Comparison of ENCODE assay signal across 17 mouse cellular contexts in the genomic region with DNA sequence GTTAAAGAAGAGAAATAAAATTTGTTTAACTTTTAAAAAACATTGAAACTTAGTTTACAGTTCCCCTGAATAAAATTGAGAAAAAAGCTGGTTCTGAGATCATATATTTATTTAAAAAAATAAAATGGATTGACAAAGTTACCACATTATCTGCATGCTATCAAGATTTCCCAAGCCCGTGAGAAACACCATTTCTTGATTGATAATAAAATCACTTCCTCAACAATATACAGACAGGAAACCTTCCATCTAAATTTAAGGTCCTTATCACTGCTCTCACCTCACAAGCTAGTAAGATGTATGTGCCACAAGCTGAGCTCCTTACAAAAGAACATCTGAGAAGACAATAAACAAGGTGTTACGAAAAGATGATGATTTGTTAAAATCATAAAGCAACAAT. TPM values are rescaled to one million over a fixed set of nuclear protein-coding genes. Genes with fewer than 3 reads are reported as not detected.
DNase-seq lines count a peak whose midpoint lies in the region; TF ChIP-seq lines count a peak whose summit lies in the region.
"Had no signal": no experiment of that assay in that cellular context is flagged by ENCODE, and none has a peak within 500 bp of the region (broad histone marks: within the 10 kb centered on the region; RNA-seq: fewer than 3 reads in every experiment).

No protein-coding gene starts in this region.

- TF ChIP-seq POLR2A in MEL (IDR thresholded peaks at IDR 0.05; ENCODE audit: control insufficient read depth in 1 of 2, insufficient read depth in 1 of 2, low read depth in 1 of 2, low read length in 2 of 2, poor library complexity in 1 of 2) = no peak

- H3K9ac ChIP-seq in MEL (ENCODE audit: control insufficient read depth, low read depth, low read length, poor library complexity, severe bottlenecking) = no peak overlapping the region

- no peaks in the 10 kb centered on the region for H3K9me3 ChIP-seq in MEL (replicated peaks; ENCODE audit: insufficient read depth, low read length)
- H3K9me3 ChIP-seq: G1E had no signal

- H3K27ac ChIP-seq in MEL (ENCODE audit: control insufficient read depth, low read depth, low read length) = no peak overlapping the region

- 0 out of 4 replicates have a peak, but pooled peaks cover 0 to 2% of the 10 kb centered on the region in 2 experiments for H3K4me1 ChIP-seq in MEL (ENCODE audit: control insufficient read depth in 1 of 2, insufficient read depth in 2 of 2, low read length in 2 of 2)

- DNase-seq in MEL (ENCODE audit: low read depth, low spot score) = no peak
- DNase-seq in urinary bladder, adult 2 months (ENCODE audit: low spot score) = no peak
- DNase-seq: adrenal gland, adult 2 months; adrenal gland, adult 8-10 months; adrenal gland, postnatal 10 days; adrenal gland, postnatal 14 days; adrenal gland, postnatal 25 days; adrenal gland, postnatal 36 days; B cell, adult 2 months; cerebellum, adult 11 months; cerebellum, adult 11-12 months; cerebellum, adult 18-20 months; cerebellum, adult 2 months; cerebellum, adult 8-10 months had no signal

- no peaks in the 10 kb centered on the region for H3K27me3 ChIP-seq in MEL (ENCODE audit: control insufficient read depth in 1 of 2, insufficient read depth in 2 of 2, low read length in 2 of 2)
- H3K27me3 ChIP-seq: CH12.LX, Patski had no signal

- TF ChIP-seq CTCF in MEL (IDR thresholded peaks at IDR 0.05 in 2 of 3, conservative IDR thresholded peaks at IDR 0.05 in 1 of 3; ENCODE audit: control insufficient read depth in 1 of 3, insufficient read depth in 1 of 3, low read depth in 2 of 3, low read length in 3 of 3, poor library complexity in 1 of 3, severe bottlenecking in 1 of 3) = no peak

- H3K4me3 ChIP-seq in MEL (ENCODE audit: control insufficient read depth in 1 of 2, insufficient read depth in 1 of 2, low read depth in 2 of 2, low read length in 2 of 2) = no peak overlapping the region

- H3K79me2 ChIP-seq in MEL (ENCODE audit: control insufficient read depth, insufficient read depth, low read length, poor library complexity) = no peaks in the 10 kb centered on the region

- TF ChIP-seq RAD21 in MEL (IDR thresholded peaks at IDR 0.05; ENCODE audit: low read depth, low read length) = no peak

- TF ChIP-seq EP300 in MEL (IDR thresholded peaks at IDR 0.05; ENCODE audit: low read depth in 1 of 2, low read length in 2 of 2) = no peak

- H3K36me3 ChIP-seq in MEL (ENCODE audit: control insufficient read depth in 1 of 2, insufficient read depth in 2 of 2, low read length in 2 of 2) = peaks cover 5 to 9% of the 10 kb centered on the region in 2 experiments; a peak in 3 of 4 replicates

TF ChIP-seq in MEL, 35 proteins besides CTCF, POLR2A, EP300 and RAD21:
- peak; percentile 63; the same call in 1 of the 2 replicates for TF ChIP-seq GATA1 (IDR thresholded peaks at IDR 0.05; ENCODE audit: low read depth, low read length)
- no peak for TF ChIP-seq CHD2 (IDR thresholded peaks at IDR 0.05; ENCODE audit: low read length)
- peak; percentile 64; the same call in 1 of the 2 replicates for TF ChIP-seq RCOR1 (IDR thresholded peaks at IDR 0.05; ENCODE audit: low read depth, low read length)
- TF ChIP-seq ZMIZ1 (IDR thresholded peaks at IDR 0.05; ENCODE audit: low read depth, low read length) = no peak

RNA-seq across cellular contexts. Expression of gene Dennd2d, which starts 20.7 kb away (rescaled TPM):
- 4.0 and 4.5 TPM in 2 replicates for total RNA-seq in MEL (2012; rRNA removed)
- polyA plus RNA-seq in MEL (2012; ENCODE audit: insufficient read depth in 1 of 2, insufficient read length in 2 of 2, low read depth in 1 of 2, low replicate concordance in 2 of 2, missing spikeins in 1 of 2) = 1 to 10 TPM in 1 of 2 experiments, not detected in 1; 8.0 TPM
- 41.1 and 51.2 TPM in 2 replicates for polyA plus RNA-seq in urinary bladder, adult 2 months (2012; rRNA removed)

RNA-seq across cellular contexts. Expression of gene Dram2, which starts 44.7 kb away (rescaled TPM):
- 14.1 and 16.7 TPM in 2 replicates for total RNA-seq in MEL (2012; rRNA removed)
- polyA plus RNA-seq in MEL (2012; ENCODE audit: insufficient read depth in 1 of 2, insufficient read length in 2 of 2, low read depth in 1 of 2, low replicate concordance in 2 of 2, missing spikeins in 1 of 2) = 10 to 100 TPM in 1 of 2 experiments, not detected in 1; 20.1 TPM
- 107 and 133 TPM in 2 replicates for polyA plus RNA-seq in urinary bladder, adult 2 months (2012; rRNA removed)

RNA-seq across cellular contexts. Expression of gene Cept1, which starts 44.7 kb away (rescaled TPM):
- total RNA-seq in MEL (2012; rRNA removed) = 26.0 and 32.0 TPM in 2 replicates
- polyA plus RNA-seq in MEL (2012; ENCODE audit: insufficient read depth in 1 of 2, insufficient read length in 2 of 2, low read depth in 1 of 2, low replicate concordance in 2 of 2, missing spikeins in 1 of 2) = 10 to 100 TPM in 1 of 2 experiments, not detected in 1; 15.9 TPM
- 53.4 and 58.5 TPM in 2 replicates for polyA plus RNA-seq in urinary bladder, adult 2 months (2012; rRNA removed)
